Mouse (Mus musculus): ENCODE results near the gene Dnpep. TPM values are rescaled to one million over a fixed set of nuclear protein-coding genes. Genes with fewer than 3 reads are reported as not detected.

Dnpep gene
- polyA plus RNA-seq, 1 experiment from 2014 or later = 117 TPM

DNA sequence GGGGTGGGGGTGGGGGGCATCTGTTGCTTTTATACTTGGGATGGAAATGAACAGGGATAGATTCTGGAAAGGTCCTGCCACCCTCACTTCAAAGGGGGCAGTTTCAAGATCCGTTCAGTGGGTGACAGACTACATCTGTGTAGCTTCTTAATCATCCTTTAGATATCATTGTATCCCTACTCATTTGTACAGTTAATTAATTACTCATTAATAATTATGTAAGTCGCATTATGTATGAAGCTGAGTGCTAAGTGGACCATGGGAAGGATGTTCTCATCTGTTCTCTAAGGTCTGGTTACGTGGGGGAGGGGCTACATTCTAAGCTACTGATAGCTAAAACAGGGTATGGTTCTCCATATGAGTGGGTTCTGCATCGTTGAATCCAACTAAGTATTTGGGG, 946 bp upstream of the Dnpep start:
- H3K4me1 ChIP-seq = peaks cover 18% of the 10 kb centered on the region
- H3K36me3 ChIP-seq = peaks cover 18% of the 10 kb centered on the region
- no peak for ATAC-seq (ENCODE audit: insufficient number of reproducible peaks, low FRiP score, low TSS enrichment, low read depth)
- H3K4me2 ChIP-seq = no peak overlapping the region
- no peaks in the 10 kb centered on the region for H3K27me3 ChIP-seq
- 91% methylated on average over 4 of the region's 4 CpGs for WGBS
- H3K27ac ChIP-seq = no peak overlapping the region
- H3K9ac ChIP-seq = no peak overlapping the region
- no peak overlapping the region for H3K4me3 ChIP-seq
- no peaks in the 10 kb centered on the region for H3K9me3 ChIP-seq

GRCm38 (mm10) chr1:75318301-75318700, 511 bp upstream of the Dnpep start:
- Histone ChIP-seq H3K36me3 (peaks cover 22% of the 10 kb centered on the region), H3K27ac (peak overlapping the region; percentile 67), H3K4me1 (peaks cover 18% of the 10 kb centered on the region), H3K27me3 (no peaks in the 10 kb centered on the region), H3K9me3 (no peaks in the 10 kb centered on the region), H3K4me2 (peak overlapping the region; percentile 85), H3K4me3 (peak overlapping the region; percentile 29), H3K9ac (no peak overlapping the region)
- 68% methylated on average over 3 of the region's 3 CpGs for WGBS
- no peak for ATAC-seq (ENCODE audit: insufficient number of reproducible peaks, low FRiP score, low TSS enrichment, low read depth)

DNA sequence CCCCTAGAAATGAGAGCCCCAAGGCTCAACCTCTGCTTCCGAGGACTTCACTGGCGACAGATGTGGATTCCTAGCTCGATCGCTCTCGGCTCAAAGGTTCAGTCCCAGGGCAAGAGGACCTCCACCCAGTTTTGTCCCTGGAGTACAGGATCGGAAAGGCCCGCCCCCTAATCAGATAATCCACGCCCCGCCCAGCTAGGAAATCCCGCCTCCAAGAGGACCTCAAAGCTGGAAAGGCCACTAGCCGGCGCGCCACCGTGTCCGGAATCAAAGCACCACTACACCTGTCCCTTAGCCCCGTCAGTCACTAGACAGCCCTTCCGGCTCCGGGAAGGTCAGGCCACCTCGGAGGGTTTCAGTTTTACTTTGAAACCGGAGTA, 939 bp downstream of the Dnpep start:
- H3K4me2 ChIP-seq = peak overlapping the region; percentile 85
- WGBS = under 1% methylated on average over 20 of the region's 20 CpGs

DNA sequence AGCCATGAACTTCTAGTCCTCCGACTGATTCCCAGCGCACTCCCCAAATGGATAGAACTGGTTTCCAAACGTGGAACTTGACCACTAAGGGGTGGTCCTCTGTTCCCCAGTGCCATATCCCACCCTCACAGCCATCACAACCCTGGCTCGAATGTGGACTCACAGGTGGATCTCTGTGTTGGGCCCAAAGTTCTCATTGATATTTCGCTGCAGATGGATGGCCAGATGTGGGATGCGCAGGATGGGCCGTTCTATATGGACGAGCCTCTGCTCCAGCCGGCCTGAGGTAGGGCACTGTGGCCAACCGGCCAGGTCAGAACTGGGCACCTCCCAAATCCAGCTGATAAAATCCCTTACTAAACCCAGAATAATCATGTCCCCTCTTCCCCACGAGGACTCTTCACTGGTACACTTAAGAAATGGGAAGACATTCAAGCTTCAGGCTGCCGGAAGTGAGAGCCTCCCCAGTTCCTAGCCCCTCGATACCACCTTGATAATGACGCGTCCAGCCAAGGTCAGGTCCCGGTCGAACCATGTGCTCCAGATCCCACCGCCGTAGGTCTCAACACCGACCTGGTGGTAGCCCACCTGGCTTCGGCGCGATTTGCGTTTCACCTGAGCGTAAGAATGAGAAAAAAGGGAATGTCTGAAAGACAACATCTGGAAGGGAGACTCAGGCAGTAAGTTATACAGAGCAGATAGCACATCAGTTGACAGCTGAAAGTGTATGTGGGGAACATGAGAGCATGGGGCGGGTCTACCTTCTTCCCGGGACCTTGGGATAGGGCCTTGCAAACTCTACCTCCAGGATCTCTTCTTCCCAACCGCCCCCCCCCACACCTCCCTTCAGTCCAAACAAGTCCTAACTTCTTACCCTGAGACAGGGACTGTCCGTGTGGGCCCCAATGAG, 2.1 kb downstream of the Dnpep start:
- ATAC-seq (ENCODE audit: insufficient number of reproducible peaks, low FRiP score, low TSS enrichment, low read depth) = no peak
- H3K9me3 ChIP-seq = no peaks in the 10 kb centered on the region
- H3K4me1 ChIP-seq = peaks cover 18% of the 10 kb centered on the region
- H3K4me2 ChIP-seq = peak overlapping the region; percentile 85
- H3K27ac ChIP-seq = no peak overlapping the region
- H3K9ac ChIP-seq = peak overlapping the region; percentile 67
- peak overlapping the region; percentile 80 for H3K4me3 ChIP-seq
- 85% methylated on average over 29 of the region's 29 CpGs for WGBS
- no peaks in the 10 kb centered on the region for H3K27me3 ChIP-seq
- peaks cover 48% of the 10 kb centered on the region for H3K36me3 ChIP-seq

More for the DNA sequence above, 939 bp downstream of the Dnpep start:
- peak overlapping the region; percentile 67 for H3K9ac ChIP-seq
- no peaks in the 10 kb centered on the region for H3K27me3 ChIP-seq
- H3K4me1 ChIP-seq = peaks cover 18% of the 10 kb centered on the region
- peak overlapping the region; percentile 94 for H3K27ac ChIP-seq
- H3K9me3 ChIP-seq = no peaks in the 10 kb centered on the region
- peaks cover 37% of the 10 kb centered on the region for H3K36me3 ChIP-seq
- peak; percentile 16 for ATAC-seq (ENCODE audit: insufficient number of reproducible peaks, low FRiP score, low TSS enrichment, low read depth)
- peak overlapping the region; percentile 80 for H3K4me3 ChIP-seq

DNA sequence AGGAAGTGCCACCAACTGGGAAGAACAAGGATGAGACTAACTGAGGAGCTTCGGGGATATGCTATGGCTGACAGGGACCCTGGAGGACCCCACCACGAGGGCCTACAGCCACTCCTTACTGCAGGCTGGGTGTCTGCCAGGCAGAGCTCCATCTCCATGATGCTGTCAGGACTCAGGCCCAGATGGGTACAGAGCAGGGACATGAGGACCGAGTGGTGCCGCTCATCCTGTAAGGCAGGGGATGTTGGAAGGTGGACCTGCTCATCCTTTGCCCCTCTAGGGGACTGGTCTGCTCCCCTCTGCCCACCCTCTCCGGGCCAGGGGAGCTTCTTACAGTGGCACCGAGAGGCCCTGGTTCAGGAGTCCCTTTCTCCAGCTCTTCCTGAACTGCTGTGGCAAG, 2.8 kb downstream of the Dnpep start:
- H3K9me3 ChIP-seq = no peaks in the 10 kb centered on the region
- peaks cover 18% of the 10 kb centered on the region for H3K4me1 ChIP-seq
- H3K36me3 ChIP-seq = peaks cover 55% of the 10 kb centered on the region
- 93% methylated on average over 6 of the region's 6 CpGs for WGBS
- H3K27ac ChIP-seq = no peak overlapping the region
- H3K9ac ChIP-seq = no peak overlapping the region
- no peak for ATAC-seq (ENCODE audit: insufficient number of reproducible peaks, low FRiP score, low TSS enrichment, low read depth)
- H3K4me2 ChIP-seq = no peak overlapping the region
- no peak overlapping the region for H3K4me3 ChIP-seq
- no peaks in the 10 kb centered on the region for H3K27me3 ChIP-seq

DNA sequence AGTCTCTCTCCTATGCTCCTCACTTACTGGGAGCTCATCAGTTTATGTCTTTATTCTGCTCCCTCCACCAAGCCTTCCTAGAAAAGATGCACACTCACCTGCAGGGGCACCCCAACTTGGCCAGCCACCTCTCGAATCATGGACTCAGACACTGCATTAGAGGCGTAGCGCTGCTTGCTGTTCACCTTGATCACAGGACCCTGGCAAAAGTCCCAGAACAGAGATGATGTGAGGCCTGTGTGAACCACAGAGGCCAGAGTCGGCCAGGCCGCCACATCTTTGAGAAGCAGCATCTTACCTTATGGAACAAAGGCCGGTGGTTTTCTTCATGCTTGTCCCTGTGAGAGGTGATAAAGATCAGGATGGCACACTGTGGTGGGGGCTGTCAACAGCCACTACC, 6.1 kb downstream of the Dnpep start:
- Histone ChIP-seq H3K9me3 (no peaks in the 10 kb centered on the region), H3K27me3 (no peaks in the 10 kb centered on the region), H3K27ac (no peak overlapping the region), H3K36me3 (peaks cover 83% of the 10 kb centered on the region), H3K9ac (no peak overlapping the region), H3K4me1 (peaks cover 12% of the 10 kb centered on the region), H3K4me2 (no peak overlapping the region), H3K4me3 (no peak overlapping the region)
- ATAC-seq (ENCODE audit: insufficient number of reproducible peaks, low FRiP score, low TSS enrichment, low read depth) = no peak
- 89% methylated on average over 6 of the region's 6 CpGs for WGBS

DNA sequence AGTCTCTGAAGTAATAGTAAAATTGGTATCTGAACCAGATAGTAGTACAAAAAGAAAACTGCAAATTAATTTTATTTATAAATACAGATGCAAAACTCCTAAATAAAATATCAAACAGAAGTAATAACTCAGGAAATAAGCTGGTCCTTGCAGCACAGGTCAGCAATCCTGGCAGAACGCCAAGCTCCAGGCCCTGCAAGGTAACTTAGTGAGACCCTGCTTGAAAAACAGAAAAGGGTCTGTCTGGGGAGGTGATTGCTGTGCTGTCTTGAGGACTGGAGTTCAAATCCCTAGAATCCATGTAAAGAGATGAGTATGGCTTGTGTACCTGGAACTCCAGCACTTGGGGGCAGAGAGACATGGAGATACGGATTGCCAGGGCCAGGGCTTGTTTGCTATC, 13.1 kb downstream of the Dnpep start:
- H3K4me1 ChIP-seq = no peaks in the 10 kb centered on the region
- H3K27me3 ChIP-seq = no peaks in the 10 kb centered on the region
- H3K36me3 ChIP-seq = peaks cover 31% of the 10 kb centered on the region
- ATAC-seq (ENCODE audit: insufficient number of reproducible peaks, low FRiP score, low TSS enrichment, low read depth) = no peak
- WGBS = 70% methylated on average over 2 of the region's 2 CpGs
- H3K9me3 ChIP-seq = no peaks in the 10 kb centered on the region
- no peak overlapping the region for H3K4me2 ChIP-seq
- H3K4me3 ChIP-seq = no peak overlapping the region
- H3K9ac ChIP-seq = no peak overlapping the region
- H3K27ac ChIP-seq = no peak overlapping the region

GRCm38 (mm10) chr1:75294294-75294693, 23.5 kb downstream of the Dnpep start:
- Histone ChIP-seq H3K9me3 (no peaks in the 10 kb centered on the region), H3K9ac (no peak overlapping the region), H3K27me3 (no peaks in the 10 kb centered on the region), H3K36me3 (no peaks in the 10 kb centered on the region), H3K27ac (no peak overlapping the region), H3K4me1 (peaks cover 10% of the 10 kb centered on the region; the same call in 1 of the 2 replicates), H3K4me3 (no peak overlapping the region), H3K4me2 (no peak overlapping the region)
- ATAC-seq (ENCODE audit: insufficient number of reproducible peaks, low FRiP score, low TSS enrichment, low read depth) = no peak
- WGBS = 72% methylated on average over 5 of the region's 5 CpGs

DNA sequence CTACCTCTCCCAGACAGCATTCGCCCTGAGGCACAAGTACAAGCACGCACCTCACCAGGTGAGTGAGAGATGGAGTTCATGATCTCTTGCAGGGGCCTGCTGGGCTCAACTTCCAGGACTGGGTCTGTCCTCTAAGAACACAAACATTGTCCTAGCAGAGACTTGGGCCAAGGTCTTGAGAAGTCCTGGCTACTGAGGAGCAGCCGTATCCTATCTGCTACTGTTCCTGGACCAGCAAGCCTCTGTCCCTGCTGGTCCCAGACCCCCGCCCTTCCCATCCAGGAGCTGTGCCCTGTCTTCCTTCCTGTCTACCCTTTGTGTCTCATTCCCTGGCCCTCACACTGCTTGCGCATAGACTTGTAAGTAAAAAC, 24.5 kb downstream of the Dnpep start:
- 77% methylated on average over 5 of the region's 5 CpGs for WGBS
- no peak overlapping the region for H3K4me2 ChIP-seq
- H3K27me3 ChIP-seq = peaks cover 4% of the 10 kb centered on the region; the same call in 1 of the 2 replicates
- peaks cover 10% of the 10 kb centered on the region; the same call in 1 of the 2 replicates for H3K4me1 ChIP-seq
- no peaks in the 10 kb centered on the region for H3K9me3 ChIP-seq
- no peak overlapping the region for H3K4me3 ChIP-seq
- no peak overlapping the region for H3K27ac ChIP-seq
- ATAC-seq (ENCODE audit: insufficient number of reproducible peaks, low FRiP score, low TSS enrichment, low read depth) = no peak
- no peak overlapping the region for H3K9ac ChIP-seq
- no peaks in the 10 kb centered on the region for H3K36me3 ChIP-seq

DNA sequence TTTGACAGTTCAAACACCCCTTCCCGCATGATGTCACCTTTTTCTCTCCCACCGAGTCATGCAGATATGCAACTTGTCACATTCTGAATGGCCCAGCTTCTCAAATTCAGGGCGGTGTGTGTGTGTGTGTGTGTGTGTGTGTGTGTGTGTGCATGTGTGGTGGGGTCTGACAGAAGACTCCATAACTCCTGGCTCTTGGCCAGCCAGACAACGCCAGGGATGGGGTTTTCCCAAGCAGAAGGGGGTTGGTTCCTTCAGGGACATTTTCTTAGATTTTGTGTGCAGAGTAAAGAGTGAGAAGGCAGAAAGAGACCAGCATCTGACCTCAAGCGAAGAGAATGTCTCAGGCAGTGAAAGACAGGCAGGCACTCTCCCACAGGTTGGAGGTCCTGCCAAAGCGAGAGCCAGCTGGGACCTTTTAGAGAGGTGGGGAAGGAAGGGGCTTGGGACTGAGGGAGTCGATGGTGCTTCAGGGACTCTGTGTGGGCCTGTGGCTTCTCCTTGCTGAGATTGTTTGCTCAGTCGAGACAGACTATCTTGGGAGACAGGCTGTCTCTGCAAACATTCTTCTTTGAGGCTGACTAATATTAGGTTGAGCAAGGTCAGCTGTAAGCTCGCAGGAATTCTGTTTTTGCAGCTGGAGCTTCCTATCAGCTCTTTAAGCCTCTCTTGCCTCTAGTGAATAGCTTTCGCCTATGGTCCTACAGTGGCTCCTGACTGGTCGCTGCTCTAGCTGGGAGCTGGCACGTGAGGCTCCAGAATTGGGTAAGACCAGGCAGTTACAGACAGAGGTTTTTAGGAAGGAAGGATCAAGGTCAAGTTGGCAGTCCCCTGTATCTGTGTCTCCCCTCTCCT, 25.1 kb downstream of the Dnpep start:
- H3K9me3 ChIP-seq = no peaks in the 10 kb centered on the region
- H3K9ac ChIP-seq = no peak overlapping the region
- no peak overlapping the region for H3K4me3 ChIP-seq
- H3K36me3 ChIP-seq = no peaks in the 10 kb centered on the region
- H3K27me3 ChIP-seq = peaks cover 5% of the 10 kb centered on the region; the same call in 1 of the 2 replicates
- H3K27ac ChIP-seq = no peak overlapping the region
- H3K4me2 ChIP-seq = no peak overlapping the region
- peaks cover 10% of the 10 kb centered on the region; the same call in 1 of the 2 replicates for H3K4me1 ChIP-seq
- WGBS = 39% methylated on average over 12 of the region's 12 CpGs
- ATAC-seq (ENCODE audit: insufficient number of reproducible peaks, low FRiP score, low TSS enrichment, low read depth) = no peak

DNA sequence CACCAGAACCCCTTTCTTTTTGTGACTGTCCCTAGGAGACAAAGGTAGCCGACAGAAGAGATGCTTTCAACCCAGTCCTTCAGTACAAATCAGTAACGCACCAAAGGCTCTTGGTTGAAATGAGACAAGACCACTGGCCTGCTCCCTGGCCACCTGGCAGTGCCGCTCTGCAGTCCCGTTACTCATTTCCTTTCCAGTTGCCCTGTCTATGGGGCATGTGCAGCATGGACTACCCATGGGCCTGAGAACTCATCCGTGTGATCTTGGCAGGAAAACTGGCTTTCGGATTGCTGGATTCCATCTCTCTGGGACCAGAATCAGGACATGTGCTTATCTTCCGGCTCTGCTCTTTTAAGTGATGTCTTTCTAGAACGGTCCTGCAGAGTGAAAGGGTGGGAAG, 26.5 kb downstream of the Dnpep start:
- WGBS = 85% methylated on average over 8 of the region's 8 CpGs
- Histone ChIP-seq H3K4me2 (no peak overlapping the region), H3K27me3 (peaks cover 5% of the 10 kb centered on the region; the same call in 1 of the 2 replicates), H3K4me1 (peaks cover 10% of the 10 kb centered on the region; the same call in 1 of the 2 replicates), H3K4me3 (no peak overlapping the region), H3K36me3 (no peaks in the 10 kb centered on the region), H3K9ac (no peak overlapping the region), H3K27ac (no peak overlapping the region), H3K9me3 (no peaks in the 10 kb centered on the region)
- ATAC-seq (ENCODE audit: insufficient number of reproducible peaks, low FRiP score, low TSS enrichment, low read depth) = no peak

GRCm38 (mm10) chr1:75290582-75290981, 27.2 kb downstream of the Dnpep start:
- H3K4me3 ChIP-seq = no peak overlapping the region
- peaks cover 10% of the 10 kb centered on the region; the same call in 1 of the 2 replicates for H3K4me1 ChIP-seq
- no peaks in the 10 kb centered on the region for H3K9me3 ChIP-seq
- H3K27ac ChIP-seq = no peak overlapping the region
- H3K36me3 ChIP-seq = no peaks in the 10 kb centered on the region
- H3K9ac ChIP-seq = no peak overlapping the region
- H3K4me2 ChIP-seq = no peak overlapping the region
- H3K27me3 ChIP-seq = peaks cover 5% of the 10 kb centered on the region; the same call in 1 of the 2 replicates
- no peak for ATAC-seq (ENCODE audit: insufficient number of reproducible peaks, low FRiP score, low TSS enrichment, low read depth)

Data from limb, embryonic 15.5 days (tissue).